Mouse (Mus musculus) embryo, embryonic 9.5 days (tissue): ENCODE results near the gene Fbxw2.
"Not testable (repeated sequence)": the region's sequence is repeated elsewhere in the genome, so short reads cannot be mapped to it uniquely, and the experiment has no call there.

Source experiments
- DNase-seq: peaks from one replicate; pipeline ENCODE4 v3.0.0-alpha.2; 2017; ENCODE audit errors: extremely low spot score

Gene Fbxw2

DNA sequence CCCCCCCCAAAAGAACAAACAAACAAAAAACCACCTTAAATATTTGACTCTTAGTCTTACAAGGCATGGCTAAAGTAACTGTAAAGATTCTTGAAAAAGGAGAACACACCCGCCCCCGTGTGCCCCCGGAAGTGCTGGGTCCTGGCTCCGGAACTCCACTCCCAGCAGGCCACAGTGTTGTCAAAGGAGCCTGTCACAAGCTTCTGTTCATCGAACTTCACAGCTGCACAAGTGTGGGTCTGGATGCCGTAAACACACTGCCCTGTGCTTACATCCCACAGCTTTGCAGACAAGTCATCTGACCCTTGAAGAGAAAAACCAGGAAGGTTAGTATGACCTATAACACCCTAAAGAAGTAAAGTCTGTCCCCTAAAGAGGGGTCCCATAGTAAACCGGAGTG lies 13.4 kb downstream of the Fbxw2 start:
- DNase-seq, result no peak

DNA sequence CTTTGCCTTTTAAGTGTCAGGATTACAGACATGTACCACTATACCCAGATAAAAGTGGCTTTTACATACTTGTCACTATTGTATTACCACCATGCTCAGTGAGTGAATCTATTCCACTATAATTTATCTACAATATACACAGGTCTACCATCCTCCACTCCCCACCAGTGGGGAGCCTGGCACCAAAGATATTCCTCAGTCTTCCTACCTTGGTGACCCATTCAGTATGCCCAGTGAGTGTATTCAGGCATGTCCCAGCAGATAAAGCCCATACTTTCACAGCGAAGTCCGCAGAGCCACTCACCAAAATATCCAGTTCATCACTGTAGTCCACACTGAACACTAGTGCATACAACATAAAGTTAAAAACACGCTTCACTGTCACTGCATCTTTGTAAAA lies 15.3 kb downstream of the Fbxw2 start:
- DNase-seq, result no peak

DNA sequence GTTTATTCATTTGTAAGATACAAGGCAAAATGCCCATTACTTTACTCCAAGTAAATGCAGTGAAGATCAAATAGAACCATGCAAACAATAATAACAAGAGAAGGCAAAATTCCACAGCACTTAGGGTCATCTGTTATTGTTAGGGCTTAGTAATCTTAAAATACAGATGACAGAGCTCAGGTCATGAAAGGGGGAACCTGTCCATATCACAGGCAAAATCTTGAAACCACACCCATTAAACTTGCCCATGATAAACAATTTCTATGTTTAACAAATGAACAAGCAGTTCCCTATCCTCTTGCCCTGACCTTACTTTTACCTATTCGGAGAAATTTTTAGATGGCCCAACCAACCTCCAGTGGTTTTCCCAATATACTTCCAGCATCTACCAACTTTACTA lies 16.5 kb downstream of the Fbxw2 start:
- DNase-seq, result no peak

DNA sequence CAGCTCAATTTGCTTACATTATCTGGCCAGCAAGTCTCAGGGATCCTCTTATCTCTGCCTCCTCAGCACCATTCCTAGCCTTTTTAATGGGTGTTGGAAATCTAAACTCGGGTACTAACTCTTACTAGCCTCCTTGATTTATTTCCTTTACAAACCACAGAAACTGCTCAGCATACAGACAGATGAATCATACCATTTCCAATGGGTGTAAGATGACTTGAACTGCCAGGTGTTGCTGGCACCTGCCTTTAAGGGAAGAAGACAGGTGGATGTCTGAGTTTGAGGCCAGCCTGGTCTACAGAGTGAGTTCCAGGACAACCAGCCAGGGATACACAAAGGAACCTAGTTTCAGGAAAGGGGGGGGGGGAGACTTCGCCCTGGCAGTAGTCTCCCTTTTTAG lies 18.1 kb downstream of the Fbxw2 start:
- no peak for DNase-seq

DNA sequence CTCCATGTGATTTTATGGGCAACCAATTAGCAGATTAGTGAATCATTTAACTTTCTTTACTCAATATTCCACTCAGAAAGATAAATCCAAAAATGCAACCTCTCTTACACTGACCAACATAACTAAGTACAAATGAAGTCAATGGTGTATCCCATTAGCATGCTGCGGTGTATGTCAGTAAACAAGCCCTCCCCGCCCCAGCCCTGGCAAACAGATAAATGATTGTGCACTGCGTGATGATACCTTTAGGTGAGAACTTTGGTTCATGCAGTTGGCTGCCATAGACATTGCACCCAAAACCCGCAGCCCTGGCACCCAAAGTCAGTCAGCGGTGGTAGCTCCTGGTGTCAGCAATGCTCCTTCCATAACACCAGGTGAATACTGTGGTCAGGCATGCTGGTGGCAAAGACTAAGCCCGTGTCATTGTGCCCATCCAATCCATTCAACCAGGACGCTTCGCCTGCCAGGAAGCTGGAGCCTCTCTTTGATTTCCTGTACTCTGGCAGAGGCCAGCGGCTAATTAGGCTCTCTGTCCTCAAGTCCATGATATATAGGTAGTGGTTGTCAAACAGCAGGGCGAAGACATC lies 20.7 kb downstream of the Fbxw2 start:
- DNase-seq, result no peak

DNA sequence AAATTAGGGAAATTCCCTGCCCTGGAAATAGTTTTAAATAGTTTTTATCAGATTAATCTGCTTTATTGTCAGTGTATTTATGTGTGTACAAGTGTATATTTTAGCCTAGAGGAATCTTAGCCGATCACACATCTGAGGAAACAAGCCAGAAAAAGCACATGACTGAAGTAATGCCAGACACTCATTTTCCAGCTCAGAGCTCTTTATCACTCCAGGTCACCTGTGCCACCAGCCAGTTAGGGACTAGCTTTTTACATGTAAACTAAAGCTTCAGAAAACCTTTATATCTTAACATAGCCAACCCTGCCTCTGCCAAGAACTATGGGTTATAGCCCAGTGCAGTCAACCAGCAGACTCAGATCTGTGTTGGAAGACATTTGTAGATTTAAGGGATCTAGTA lies 21.3 kb downstream of the Fbxw2 start:
- no peak for DNase-seq

DNA sequence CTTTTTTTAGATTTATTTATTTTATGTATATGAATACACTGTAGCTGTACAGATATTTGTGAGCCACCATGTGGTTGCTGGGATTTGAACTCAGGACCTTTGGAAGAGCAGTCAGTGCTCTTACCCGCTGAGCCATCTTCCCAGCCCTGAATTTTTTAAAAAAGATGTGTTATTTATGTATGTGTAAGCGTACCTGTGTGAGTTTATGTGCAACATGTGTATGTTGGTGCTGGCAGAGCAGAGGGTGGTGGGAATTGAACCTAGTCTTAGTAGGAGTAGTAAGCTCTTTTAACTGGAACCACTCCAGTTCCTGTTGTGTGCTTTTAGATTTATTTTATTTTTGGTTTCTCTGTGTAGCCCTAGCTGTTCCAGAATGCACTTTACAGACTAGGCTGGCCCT lies 21.9 kb downstream of the Fbxw2 start:
- DNase-seq, result no peak

DNA sequence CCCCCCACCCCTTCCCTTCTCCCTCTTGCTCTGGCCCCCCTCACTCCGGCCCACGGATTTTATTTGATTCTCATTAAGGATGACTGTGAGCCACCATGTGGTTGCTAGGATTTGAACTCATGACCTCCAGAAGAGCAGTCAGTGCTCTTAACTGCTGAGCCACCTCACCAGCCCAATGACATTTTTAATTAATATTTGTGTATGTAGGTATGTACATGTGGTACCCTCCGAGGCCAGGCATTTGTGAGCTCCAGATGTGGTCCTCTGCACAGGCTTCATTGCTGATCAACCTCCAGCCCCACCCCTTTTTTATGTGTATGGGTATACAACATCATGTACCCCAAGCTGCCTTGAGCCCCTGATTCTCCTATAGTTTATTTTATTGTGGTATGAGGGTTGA lies 22.4 kb downstream of the Fbxw2 start:
- no peak for DNase-seq

DNA sequence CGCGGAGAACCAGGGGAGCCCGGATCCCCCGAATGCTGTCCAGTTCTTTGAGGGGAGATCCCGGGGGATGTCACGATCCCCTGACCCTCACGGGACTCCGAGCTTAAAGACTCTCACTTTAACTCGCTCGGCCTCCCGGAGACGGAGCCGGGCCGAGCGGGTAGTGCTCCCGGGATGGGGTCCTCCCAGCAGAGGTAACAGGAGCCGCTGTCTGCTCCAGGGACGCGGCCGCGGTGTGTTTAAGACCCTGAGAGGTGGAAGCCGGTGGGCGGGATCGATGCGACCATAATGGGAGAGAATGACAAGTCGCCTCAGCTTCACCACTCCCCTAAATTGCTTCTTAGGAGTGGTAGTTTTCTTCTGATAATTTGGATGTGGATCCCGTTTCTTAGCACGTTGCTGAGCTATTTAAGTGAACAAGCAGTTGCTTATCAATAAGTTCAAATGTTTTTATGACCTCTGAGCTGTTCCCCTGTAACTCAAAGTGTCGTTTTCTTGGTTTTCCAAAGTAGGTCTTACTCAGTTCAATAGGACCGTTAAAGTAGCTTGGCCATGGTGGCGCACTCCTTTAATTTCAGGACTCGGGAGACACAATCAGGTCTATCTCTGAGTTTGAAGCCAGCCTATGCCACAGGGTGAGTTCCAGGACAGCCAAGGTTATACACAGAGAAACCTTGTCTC lies 23.4 kb downstream of the Fbxw2 start:
- peak; percentile 31 for DNase-seq

DNA sequence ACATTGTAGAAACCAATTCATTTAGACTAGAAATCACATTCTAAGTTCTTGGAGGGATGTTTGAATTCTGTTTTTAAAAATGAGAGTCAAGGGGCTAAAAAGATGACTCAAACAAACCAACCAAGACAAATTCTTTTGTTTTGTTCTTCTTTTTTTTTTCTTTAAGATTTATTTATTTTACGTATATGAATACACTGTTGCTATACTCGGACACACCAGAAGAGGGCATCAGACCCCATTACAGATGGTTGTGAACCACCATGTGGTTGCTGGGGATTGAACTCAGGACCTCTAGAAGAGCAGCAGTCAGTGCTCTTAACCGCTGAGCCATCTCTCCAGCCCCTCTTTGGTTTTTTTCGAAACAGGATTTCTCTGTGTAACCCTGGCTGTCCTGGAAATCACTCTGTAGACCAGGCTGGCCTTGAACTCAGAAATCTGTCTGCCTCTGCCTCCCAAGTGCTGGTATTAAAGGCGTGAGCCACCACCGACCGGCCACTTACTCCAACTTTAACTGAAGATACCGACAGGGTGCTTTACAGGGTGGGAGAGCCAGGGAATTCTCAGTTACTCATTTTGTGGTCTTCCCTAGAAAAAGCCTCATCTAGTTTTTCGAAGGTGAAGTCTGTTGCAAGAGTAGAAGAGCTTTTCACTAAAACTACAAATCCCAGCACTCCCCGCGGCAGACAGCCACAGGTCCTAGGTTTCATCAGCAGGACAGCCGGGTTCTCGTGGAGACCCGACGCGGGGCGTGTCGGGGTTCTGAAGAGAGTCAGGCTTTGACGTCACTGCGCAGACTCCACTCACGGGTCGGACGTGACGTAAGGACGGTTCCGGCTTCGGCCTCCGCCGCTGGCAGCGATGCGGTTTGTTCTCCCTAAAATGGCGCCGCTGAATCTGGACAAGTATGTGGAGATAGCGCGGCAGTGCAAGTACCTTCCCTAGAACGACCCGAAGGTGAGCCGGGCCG lies 24.3 kb downstream of the Fbxw2 start:
- peak; percentile 95 for DNase-seq

DNA sequence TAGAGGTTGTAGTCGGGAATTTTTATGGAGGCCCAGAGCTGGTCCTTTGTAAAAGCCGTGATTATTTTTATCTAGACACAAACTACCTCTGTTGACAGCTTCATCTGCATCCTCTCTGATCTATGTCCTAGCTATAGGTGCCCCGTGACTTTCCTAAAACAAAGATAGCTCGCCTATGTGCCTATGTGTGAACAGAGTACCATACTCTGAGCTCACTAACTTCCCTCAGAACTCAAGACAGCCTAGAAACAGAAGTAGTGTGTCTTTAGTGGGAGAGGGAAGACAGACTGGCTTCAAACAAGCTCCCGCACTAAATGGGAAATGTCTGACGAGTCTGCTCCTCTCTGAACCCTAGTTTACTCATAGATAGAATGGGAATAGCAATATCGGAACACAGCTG lies 25.7 kb downstream of the Fbxw2 start:
- no peak for DNase-seq

DNA sequence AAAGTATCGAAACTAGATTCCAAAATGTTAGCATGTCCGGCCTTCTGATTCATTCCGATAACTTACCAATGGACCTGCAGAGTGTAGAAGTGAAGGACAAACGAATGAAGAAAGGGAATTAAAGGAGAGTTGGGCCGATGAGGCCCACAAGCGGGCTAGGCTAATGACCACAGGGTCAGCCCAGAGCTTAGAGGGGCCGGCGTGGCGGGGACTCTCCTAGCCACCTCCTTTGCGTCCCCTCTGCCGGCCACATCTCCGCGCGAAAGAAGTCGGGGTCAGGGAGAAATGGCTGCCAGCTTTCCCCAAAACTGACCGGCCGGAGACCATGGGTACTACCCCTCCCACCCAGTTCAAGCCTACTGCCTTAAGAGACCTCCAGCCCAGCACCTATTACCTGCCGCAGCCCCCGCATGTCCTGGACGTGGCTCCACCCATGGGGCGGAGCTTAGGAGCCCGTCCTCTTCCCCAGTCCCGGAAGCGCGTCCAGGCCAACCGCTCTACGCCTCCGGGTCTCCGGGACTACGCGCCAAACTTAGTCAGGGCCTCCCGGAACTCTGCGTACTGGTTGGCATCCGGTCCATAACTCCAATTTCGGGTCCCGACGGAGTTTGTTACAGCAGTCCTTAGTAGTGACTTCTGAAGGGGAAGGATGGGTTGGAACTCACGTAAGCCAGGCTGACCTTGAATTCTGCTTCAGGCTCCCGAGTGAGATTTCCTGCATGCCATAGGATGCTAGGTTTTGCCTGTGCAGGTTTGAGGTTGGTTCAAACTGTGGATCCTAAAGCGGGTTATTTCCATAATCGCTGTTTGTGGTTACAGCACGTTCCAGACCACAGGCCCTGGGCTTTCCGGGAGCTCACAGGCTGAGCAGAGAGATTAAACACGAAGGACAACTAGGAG lies 26.5 kb downstream of the Fbxw2 start, which contains the start of gene Rabepk:
Rabepk (minus strand) TSS at position 556 of the 900 bp plus-strand sequence.
- peak; percentile 87 for DNase-seq

DNA sequence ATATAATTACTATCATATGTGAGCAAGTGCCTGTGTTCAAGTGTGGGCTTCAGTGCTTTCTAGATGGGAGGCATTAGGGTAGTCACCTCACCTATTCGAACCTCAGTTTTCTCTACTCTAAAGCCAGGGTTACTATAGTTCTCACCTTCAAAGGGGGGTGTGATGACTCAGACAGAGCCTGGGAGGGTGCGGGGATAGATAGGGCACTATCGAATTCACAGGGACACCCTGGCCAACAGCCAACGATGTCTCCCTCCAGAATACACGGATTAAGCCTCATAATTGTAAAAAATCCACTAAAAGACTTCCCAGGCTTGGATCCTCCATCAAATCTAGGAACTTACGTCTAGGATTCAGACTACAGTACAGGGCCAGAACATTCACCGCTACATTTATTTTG lies 30.7 kb downstream of the Fbxw2 start:
- no peak for DNase-seq

DNA sequence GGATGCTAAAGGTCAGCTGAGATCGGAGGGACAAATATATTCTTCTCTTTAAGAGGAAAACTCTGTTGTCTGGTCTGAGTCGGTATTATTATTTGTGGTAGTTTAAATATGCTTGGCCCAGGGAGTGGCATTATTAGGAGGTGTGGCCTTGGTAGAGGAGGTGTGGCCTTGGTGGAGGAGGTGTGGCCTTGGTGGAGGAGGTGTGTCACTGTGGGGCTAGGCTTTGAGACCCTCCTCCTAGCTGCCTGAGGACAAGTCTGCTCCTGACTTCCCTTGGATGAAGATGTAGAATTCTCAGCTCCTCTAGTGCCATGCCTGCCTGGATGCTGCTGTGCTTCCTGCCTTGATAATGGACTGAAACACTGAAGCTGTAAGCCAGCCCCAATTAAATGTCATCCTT lies 31.6 kb downstream of the Fbxw2 start:
- no peak for DNase-seq

DNA sequence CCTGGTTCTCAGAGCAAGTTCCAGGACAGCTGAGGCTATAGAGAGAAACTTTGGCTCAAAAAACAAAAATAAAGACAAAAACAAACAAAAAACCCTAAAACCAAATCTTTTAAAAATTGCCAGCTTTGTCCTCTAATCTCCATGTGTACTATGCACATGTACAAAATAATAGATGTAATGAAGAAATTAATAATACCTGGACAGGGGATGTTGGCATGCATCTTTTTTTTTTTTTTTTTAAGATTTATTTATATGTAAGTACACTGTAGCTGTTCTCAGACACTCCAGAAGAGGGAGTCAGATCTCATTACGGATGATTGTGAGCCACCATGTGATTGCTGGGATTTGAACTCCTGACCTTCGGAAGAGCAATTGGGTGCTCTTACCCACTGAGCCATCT lies 33.6 kb downstream of the Fbxw2 start:
- not testable (repeated sequence) for DNase-seq

DNA sequence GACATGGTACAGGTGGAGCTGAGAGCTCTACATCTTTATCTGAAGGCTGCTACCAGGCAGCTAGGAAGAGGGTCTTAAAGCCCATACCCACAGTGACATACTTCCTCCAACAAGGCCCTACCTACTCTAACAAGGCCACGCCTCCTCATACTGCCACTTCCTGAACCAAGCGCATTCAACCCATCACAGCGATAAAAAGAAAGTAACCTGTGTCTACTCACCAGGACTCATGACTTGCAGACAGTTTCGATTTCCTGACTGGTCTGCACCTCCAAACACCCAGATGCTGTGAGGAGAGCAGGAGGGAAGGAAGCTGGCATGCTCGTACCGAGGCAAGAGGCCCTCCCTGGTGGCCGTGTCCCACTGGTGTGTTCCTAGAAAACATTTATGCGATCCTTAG lies 35.8 kb downstream of the Fbxw2 start:
- DNase-seq, result no peak

DNA sequence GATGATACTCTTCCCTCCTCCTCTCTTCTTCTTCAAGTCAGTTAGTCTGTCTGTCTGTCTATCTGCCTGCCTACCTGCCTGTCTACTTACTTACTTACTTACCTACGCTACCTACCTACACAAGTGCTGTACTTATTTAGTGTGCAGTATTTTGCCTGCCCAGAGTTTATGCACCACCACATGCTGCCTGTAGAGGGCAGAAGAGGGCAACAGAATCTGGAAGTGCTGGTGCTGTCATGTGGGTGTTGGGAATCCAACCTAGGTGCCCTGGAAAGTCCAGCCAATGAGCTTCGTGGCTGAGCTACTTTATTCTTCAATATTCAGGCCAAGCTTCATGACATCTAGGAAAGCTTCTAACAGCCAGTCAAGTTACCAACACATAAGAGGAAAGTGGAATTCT lies 42.0 kb downstream of the Fbxw2 start:
- DNase-seq, result peak; percentile 44

DNA sequence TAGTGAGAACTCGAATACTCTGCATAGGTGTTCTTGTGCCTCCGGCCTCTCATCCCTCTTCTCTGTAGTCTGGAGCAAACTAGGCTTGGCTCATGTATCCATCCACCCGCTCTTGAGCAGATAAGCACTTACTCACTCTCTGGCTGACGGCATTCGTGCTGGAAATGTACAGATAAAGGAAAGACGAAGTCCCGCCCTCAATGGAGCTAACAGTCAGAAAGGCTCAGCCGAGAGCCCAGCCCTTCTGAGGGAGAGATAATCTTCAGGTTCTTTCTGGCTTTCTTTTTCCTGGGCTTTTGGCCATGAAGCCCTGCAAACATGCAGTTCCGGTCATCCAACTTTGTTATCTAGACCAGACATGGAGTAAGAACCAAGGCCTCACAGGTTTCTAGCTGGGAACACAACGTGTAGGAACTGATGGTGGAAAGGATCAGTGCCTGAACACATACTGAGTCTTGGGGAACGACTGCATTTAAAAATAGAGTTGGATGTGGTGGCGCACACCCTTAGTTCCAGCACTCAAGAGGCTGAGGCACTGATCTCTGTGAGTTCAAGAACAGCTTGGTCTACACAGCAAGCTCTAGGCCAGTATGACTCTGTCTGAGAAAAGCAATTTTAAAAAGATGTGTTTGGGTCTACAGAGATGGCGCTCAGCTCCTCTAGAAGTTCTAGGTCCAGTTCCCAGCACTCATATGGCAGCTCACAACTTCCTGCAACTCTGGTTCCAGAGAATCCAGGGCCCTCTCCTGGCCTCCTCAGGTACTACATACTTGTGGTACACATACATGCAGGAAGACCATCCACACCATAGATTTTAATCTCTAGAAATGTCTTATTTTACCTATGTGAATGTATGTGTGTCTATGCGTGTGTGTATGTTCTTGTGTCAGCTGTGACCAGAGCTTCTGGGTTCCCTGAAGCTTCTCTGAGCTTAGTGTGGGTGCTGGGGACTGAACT lies 42.8 kb downstream of the Fbxw2 start:
- no peak for DNase-seq

DNA sequence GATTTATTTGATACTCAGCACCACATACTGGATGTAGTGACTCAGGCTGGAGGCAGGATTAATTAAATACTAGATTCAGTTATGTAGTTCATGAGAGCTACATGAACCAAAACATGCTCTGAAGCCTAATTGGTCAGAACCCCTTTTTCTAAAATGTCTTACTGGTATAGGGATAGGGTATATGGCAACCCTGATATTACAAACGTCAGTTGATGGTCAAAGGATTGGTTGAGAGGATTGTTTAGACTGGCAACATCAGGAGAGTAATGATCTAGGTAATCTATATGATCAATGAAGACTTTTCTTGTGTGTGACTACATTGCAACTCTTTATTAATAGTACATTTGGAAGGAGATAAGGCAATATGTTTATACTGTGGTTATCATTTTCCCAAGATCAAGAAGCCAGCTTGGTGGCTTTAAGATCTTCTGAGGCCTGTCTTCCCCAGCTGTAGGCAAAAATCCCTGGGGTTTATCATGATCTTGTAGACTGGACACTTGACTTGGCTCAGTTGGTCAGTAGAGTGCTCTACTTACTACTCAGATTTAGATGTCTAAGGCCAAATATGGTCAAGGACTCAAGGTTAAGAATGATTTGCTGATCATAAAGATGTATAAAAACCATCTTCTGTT lies 48.8 kb downstream of the Fbxw2 start:
- no peak for DNase-seq

DNA sequence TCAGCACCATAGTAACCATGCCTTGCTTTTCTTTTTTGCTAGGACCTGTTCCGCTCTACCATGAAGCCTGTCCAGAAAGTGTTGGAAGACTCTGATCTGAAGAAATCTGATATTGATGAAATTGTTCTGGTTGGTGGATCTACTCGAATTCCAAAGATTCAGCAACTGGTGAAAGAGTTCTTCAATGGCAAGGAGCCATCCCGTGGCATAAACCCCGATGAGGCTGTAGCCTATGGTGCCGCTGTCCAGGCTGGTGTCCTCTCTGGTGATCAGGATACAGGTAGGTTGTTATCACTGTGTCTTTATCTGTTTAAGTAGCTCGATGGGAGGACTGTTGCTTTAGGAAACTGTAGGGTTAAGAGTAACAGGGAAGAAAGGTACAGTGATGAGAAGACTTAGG lies 51.6 kb downstream of the Fbxw2 start:
- no peak for DNase-seq
